Mouse (Mus musculus): Measurements from ENCODE around the gene Adamts14.

Adamts14 gene

DNA sequence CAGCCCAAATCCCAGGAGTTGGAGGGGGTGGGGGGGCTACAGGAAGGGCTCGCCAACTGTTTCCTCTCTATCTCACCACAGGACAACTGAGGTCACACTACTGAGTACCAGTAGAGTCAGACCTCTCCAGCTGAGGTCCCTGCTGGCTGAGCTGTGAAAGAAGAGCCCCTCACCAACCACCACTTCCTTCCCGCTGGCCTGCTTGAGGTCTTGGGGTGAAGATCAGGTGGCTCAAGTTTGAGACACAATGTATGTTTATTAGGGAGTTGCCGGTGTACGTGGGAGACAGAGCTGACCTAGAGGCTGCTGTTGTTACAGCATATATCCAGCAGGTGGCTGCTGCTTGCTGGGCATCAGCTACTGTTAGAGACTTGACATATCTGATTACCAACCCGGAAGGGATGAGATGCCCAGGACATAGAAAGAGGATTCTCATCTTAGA lies 2.5 kb upstream of the Adamts14 start:
- peak; percentile 63 for DNase-seq (ENCODE audit: low read depth, low spot score)

DNA sequence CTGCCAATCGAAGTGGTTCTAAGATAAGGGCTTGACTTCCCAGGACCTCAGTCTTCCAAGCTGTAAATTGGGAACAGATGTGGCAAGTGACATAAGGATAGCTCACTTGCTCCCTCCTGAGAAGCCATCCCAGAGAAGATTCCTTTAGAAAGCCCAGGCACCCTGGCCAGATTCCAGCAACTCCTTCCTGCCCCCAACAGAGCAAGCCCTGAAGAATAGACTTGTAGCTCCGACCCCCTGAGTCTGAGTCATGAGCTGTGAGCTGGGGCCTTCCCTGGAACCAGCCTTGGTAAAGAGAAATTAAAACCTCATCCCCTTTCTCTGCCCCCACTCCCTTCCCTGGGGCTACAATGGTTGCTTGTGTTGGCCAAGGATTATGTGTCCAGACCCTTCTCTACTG lies 1.3 kb upstream of the Adamts14 start:
- DNase-seq (ENCODE audit: low read depth, low spot score), result no peak

DNA sequence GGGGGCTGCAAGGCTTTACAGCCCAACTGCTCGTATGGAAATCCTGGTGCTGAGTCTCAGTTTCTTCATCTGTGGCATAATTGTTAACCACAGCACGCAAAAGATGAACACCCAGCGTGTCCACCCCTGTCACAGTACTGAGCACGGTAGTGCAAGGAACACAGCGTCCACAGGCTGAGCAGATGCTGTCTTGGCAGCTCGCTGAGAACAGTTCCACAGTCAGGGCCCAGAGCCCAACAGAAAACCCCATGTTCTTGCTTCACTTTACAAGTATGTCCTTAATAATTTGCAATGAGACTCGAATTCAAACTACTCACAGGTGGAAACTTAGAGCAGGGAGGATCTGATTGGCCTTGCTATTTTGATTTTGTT lies 592 bp upstream of the Adamts14 start:
- peak; percentile 36 for DNase-seq (ENCODE audit: low read depth, low spot score)

DNA sequence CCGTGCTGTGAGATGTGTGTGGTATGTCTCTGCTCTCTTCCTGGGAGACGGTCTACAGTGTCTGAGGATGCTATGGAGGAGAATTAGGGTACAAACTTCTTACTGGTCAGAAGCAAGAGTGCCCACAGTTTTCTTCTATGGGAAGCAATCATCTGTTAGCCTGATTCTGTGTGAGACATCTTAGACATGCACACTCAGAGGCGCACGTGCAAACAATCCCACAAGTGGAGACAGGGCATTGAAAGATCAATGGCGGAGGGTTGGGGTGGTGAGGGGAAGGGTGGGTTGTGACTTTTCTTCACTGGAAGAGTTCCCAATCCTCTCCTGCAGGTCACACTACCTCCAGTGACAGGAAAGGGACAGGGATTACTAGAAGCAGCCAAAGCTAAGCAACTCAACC lies 607 bp downstream of the Adamts14 start:
- no peak for DNase-seq (ENCODE audit: low read depth, low spot score)

DNA sequence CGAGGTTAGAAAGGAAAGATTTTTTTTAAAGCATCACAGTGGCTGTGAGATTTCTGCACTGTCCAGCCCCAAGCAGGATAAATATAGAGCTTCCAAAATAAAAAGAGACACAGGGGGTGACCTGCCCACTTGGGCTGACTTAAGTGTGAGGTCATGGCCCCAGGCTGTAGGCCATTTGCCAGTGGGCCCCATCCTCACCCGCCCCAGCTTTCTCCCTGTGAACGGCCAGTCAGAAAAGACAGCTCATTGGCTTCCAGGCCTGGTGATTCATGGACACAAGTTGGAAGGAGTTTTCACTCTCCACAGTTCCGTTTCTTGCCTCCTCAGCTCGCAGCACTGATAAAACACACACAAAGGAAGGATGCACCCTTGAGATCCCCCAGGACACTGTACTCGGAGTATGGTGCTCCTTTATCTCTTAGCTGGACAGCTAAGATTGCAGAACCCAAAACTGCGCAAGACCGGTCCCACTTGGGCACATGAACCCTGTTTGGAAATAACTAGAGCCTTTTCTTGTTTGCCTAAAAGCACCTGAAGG lies 1.1 kb downstream of the Adamts14 start:
- no peak for DNase-seq (ENCODE audit: low read depth, low spot score)

DNA sequence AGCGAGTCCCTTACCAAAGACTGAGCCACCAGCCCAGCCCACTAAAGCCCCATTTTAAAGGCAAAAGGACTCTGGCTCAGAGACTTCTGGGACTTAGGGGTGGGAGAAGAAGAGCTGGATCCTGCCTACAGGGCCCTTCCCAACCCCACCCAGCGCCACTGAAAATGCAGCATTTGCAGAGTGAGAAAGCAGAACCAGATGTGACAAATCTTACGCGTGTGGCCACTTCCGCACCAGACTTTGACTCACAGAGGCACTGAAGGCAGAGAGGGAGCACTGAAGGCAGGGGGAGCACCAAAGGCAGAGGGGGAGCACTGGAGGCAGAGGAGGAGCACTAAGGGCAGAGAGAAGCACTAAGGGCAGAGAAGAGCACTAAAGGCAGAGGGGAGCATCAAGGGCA lies 5.9 kb downstream of the Adamts14 start:
- no peak for DNase-seq (ENCODE audit: low read depth, low spot score)

DNA sequence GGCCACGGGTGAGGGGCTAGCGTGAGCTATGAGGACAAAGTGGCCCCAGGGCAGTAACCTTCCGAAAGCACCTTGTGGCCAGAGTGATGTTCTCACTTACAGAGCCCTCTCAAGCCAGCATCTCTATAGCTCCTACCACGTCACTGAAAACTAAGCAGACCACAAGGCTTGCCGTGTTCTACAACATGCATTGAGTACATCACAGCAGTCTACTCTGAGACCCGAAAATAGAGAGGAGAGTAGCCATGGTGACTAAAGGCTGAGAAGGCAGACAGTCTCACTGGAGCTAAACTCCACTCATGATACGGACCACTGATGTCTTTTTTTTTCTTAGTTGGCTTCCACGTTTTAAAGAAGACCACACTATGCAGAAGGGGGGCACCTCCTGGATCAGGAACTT lies 9.6 kb downstream of the Adamts14 start:
- DNase-seq (ENCODE audit: low read depth, low spot score), result no peak

DNA sequence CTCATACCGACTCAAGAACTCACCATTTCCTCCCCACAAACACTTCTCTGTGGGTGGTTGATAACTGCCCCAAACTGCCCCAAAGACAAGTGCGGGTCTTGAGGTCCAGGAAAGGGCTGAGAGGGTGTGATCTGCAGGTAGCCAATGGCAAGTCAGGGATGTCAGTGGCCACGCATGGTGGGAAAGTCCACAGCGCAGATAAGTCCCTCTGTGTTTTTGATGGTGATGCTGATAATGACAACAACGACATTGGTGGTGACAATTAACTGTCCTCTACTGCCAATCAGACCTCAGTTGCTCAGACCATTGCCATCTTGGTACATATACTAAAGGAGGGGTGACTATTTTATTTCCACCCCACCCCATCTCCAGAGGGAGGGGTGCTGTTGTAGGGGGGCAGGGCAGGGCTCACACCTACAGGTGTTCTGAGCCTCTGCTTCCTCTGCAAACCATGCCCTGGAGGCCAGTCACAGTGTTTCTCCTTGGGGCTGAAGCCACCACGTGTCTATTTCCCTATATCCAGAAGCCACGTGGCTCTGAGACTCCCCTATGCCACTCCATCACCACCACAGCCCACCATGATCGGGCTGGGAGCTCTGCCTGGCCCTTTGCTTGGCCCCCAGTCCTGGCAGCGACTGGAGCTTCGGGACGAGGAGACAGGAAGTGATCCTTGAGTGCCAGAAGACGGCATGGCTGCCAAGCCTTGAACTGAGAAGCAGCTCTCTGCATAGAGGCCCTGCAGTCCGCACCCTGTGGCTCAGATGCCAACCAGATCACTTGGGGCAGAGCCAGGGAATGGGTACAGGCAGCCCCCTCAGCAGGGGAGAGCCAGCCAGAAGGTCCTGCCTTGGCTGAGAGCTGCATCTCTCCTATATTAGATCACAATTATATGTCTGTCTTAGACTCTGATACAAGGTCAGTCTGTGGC lies 11.7 kb downstream of the Adamts14 start:
- DNase-seq (ENCODE audit: low read depth, low spot score), result peak; percentile 29

DNA sequence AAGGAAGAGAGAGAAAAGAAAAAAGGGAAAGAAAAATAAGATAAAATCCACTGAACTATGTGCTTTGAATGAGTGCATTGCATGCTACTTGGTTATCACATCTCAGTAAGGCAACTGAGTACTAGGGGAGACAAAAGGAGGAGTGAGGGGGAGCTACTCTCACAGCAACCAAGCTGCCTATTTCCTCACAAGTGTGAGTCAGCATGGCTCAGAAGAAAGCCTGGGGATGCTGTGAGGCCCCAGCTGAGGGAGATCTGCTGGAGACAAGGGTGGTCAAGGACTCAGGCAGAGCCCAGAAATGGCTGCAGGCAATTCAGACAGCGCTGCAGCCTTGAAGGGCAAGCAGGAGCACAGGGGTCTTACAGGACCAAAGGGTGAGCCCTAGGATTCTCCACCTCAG lies 15.1 kb downstream of the Adamts14 start:
- peak; percentile 84 for DNase-seq (ENCODE audit: low read depth, low spot score)

DNA sequence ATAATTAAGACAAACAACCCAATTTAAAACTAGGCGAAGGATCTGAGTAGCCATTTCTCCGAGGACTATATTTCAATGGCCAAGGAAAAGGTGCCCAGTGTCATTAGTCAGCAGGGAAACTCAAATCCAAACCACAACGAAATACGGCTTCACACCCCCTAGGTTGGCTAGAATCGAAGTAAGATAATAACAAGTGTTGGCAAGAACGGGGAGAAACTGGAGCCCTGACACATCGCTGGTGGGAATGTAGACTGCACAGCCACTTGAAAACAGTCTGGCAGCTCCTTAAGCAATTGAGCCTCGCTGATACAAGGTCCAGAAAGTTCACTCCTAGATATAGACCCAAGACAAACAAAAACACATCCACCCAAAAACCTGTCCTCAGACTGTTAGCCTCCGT lies 16.6 kb downstream of the Adamts14 start:
- DNase-seq (ENCODE audit: low read depth, low spot score), result no peak

DNA sequence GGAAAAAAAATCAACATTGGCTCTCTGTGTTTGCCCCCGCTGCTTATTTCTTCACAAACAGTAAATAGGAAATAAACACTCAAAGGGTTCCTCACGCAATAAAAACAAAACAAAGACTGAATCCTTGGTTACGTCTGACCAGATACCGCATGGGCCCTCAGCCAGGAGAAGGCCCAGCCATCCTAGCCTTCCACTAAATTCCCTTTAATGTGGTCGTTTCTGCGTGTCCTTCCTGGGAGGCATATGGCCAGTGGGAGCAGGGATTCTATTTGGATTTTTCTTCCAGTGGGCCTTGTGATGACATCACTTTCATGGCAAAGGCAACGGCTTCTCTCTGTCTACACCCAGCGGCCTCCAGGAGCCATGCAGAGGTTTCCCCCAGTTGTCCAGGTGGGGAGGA lies 18.0 kb downstream of the Adamts14 start:
- no peak for DNase-seq (ENCODE audit: low read depth, low spot score)

DNA sequence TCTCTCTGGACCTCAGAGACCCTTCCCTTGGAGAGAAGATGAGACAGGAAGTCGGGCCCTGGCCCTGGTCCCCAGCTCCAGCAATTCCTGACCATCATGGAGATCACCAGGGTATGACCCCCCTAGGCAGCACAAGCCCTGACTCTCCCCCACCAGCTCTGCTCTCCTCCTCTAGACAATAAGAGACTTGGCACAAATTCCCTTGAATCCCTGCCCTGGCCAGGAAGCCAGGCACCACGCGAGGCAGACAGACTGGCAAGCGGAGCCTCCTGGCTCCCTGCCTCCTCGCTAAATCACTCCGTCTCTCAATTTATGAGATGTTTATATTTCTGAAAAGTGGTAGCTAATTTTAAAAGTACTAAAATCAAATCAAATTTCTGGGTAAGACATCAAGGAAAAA lies 18.5 kb downstream of the Adamts14 start:
- peak; percentile 84 for DNase-seq (ENCODE audit: low read depth, low spot score)

DNA sequence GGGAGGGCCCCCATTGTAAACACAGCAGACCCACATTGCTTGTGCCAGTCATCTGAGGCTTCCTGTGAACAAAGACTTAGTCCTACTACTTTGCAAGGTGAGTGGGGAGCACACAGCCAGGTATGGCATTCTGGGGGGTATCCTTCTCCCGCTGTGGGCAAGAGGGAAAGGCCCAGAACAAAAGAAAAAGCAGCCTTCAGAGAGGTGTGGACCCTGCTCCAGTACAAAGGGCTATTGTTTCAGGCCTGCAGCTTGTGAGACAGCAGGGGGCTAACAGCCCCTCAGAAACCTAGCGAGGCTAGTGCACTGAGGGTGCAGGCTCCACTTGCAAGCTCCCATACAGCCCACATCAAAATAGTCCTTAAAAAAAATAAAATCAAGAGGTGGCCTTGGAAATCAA lies 23.3 kb downstream of the Adamts14 start:
- no peak for DNase-seq (ENCODE audit: low read depth, low spot score)

DNA sequence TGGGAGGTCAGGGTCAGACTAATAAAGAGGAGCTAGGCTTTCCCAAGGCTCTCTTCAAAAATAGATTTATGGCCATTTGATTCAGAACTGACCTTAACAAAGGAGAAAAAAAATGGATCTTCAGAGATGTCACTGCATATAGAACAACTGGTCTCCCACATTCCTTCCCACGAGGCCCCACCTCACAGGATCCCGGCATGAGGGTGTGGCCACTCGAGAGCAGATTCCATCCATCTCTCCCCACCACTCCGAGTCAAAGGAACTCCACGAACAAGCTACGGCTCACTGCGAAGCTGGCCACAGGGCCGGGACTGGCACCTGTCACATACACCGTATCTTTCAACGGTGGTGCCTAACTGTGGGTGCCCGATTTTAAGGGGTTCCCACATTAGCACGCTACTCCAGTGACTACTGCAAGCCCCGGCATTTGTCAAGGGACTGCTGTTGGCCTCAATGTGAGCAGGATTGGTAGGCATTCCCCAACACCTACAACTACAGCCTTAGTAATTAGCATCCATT lies 24.6 kb downstream of the Adamts14 start:
- DNase-seq (ENCODE audit: low read depth, low spot score), result no peak

DNA sequence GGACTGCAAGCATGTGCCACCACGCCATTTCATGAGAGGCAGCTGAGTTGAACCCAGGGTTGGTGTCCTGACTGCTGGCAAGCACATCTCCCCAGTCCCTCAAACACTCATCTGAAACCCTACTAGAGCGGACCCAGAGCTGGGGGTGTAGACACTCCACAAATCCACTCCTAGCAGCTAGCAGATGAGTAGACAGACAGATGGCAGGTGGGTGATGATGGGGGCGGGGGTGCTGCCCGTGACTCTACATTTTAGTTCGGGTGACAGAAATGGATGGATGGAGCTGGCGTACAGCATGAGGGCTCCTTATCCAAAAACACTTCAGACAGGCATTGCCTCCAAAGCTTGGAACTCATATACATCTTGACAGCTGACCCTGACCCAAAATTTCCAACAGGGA lies 26.9 kb downstream of the Adamts14 start:
- peak; percentile 75 for DNase-seq (ENCODE audit: low read depth, low spot score)

DNA sequence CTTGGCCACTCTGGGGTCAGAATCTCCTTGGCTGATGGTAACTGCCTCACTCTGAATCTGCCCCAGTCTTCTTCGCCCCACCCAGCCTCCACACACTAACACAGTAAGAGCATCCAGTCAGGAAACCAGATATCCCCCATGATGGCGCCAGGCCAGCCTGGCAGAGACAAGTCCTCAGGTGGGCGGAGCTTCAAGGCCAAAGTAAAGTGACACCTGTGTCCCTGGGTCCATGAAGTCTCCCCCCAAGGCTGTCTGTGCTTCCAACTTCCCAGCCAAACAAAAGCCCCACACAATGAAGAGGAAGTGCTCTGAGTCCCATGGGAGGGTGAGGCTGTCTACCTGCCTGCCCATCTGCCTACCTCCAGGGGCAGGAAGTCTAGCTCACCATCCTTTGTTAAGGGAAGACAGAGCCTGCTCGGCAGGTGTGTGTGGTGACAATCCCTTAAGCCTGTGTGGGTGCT lies 31.2 kb downstream of the Adamts14 start:
- DNase-seq (ENCODE audit: low read depth, low spot score), result no peak

DNA sequence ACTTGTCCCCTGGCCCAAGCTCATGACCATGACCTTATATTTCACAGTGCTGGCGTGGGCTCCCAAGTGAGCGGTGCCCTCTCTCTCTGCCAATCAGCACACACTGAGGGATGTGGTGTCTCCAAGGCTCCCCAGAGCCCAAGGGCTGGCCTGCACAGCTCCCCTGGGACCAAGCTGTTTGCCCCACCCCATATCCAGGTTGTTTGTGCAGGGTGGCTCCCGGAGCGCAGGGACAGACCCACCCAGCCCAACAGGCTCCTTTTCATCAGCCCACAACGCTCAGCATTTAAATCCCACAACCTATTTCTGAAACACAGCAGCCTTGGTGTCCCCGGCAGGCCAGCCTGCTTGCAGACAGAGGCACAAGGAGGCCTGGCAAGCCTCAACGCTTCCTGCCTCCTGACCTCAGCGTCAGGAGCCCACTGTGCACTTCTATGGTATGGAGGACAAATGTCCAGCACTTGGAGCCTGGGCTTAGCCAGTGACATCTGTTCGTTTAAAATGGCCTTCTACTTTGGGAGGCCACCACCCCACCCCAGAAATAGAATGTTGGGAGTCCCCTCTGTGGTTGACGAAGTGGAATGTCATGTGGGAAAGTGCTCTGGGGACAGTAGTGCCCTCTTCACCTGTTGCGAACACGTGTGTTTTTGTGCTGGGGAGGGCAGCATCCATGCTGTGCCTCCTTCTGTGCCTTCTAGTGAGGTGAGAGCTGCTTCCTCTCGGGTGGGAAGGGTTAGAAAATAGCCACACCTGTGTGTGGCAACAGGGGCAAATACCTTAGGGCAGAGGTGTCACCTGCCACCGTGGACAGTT lies 32.9 kb downstream of the Adamts14 start:
- no peak for DNase-seq (ENCODE audit: low read depth, low spot score)

DNA sequence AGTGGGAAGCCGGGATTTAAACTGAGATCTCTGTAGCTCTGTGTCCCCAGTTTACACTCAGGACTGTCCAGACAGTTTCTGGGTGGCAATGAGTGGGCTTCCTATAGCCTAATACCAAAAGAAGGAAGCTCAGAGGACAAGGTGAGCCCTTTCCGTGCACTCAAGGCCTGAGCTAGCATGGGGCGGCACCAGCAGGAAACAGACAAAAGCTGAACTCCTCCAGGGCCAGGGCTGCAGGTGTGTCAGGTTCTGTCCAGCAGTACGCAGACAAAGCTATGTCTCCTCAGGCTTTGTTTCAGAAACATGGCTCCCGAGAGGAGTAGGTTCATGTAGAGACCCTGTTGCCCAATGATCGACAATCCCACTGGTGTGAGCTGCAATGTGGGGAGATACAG lies 35.9 kb downstream of the Adamts14 start:
- DNase-seq (ENCODE audit: low read depth, low spot score), result no peak

DNA sequence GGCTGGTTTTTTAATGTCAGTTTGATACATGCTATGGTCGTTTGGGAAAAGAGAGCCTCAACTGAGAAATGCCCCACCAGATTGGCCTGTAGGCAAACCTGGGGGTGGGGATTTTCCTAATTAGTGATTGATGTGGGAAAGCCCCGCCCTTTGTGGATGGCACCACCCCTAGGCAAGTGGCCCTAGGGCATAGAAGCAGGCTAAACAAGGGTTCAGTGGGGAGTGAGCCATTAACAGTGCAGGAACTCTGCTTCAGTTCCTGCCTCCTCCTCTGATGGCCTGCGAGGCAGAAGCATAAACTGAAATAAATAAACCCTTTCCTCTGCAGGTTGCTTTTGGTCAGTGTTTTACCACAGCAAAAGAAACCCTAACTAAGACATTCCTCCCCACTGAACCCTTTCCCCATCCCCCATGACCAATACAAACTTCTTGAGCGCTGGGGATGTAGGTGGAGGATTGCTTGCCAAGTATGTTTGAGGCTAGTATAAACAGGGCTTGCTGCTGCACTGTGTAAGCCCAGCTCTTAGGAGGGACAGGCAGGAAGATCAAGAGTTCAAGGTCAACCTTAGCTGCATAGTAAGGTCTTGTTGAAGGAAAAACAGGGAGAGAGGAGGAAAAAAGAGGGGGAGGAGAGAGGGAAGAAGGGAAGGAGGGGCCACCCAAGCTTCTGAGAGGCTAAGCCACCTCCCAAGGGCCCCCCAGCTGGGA lies 36.4 kb downstream of the Adamts14 start:
- no peak for DNase-seq (ENCODE audit: low read depth, low spot score)

DNA sequence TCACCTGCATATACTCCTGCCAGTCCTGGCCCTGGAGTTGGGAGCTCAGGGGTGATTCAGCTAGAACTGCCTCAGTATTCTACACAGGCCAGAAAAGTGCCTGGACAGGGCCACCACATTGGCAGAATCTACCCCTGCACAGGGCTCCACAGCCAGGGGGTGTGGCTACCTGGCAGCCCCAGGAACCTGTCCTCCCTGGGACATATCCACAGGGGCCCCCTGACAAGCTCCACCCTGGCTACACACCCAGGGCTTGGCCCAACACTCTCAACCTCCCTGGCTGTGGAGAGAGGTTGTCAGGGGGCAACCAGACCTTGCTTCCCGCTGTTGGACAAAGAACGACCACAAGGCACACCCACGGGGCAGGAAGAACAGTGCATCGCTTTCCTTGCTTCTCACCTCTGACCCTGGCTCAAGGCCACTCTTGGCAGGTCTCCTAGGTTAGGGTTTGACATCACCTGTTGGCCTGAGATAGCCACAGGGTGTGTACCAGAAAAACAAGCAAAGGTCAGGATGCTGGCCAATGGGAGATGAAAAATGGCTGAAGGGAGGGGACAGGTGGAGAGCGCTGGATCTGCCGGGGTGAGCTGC lies 37.5 kb downstream of the Adamts14 start:
- DNase-seq (ENCODE audit: low read depth, low spot score), result no peak

DNA sequence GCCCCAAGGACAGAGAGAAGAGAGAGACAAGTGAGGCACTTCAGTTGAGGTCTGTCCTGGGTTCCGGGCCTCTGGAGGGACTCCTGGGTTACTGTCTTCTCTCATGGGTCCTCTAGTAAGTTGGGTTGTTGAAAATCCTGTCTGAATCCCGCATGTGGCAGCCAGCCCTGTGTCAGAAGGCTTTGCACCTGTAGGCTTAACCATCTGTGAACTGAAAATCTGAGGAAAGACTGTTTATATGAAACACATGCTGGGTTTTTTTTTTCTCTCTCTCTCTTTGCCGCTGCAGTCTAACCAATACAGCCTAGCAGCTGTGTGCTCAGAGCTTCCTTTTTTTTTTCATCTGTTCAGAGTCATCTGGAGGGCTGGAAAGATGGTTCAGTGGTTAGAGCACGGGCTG lies 38.9 kb downstream of the Adamts14 start:
- DNase-seq (ENCODE audit: low read depth, low spot score), result no peak

All from brain, adult 2 months (tissue).